Mouse (Mus musculus): ENCODE data around the gene Bcl2l12.
"Not testable (repeated sequence)": the region's sequence is repeated elsewhere in the genome, so short reads cannot be mapped to it uniquely, and the experiment has no call there.

Bcl2l12 gene

DNA sequence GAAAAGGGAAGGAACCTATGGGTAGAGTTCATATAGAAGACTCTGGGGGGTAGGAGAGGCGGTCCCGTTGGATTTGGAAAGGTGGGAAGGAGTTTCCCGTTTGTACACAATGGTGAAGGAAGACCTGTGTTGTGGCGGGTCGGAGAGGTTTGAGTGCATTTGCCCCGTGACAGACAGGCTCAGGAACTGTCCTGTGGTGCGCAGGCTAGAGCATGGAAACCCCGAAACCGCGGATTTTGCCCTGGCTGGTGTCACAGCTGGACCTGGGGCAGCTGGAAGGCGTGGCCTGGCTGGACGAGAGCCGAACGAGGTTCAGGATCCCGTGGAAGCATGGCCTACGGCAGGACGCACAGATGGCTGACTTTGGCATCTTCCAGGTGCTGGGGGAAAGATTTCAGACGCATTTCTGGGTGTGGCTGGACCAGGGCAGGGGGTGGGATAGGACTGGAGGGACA, at the start of gene Bcl2l12:
TSS of gene Bcl2l12 (minus strand) at position 212 of the 455 bp plus-strand sequence.
- peak; percentile 69 to 72 for DNase-seq

DNA sequence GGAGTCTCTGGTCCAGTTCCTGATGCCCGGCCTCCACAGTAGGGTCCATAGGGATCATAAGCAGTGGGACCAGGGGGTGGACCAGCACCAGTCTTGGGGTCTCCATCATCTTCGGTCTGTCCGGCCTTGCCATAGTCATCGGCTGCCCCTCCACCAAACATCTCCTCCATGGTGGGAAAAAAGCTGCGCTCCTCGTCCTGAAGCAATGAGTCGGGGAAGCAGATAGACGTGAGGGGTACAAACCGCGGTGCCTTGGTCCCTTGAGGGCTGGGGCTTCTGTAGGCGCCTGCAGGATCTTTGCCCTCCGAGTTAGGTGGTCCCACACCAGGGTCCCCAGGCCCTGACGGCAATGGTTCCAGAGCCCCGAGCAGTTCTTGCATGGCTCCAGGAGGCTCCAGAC, 49.0 kb upstream of the Bcl2l12 start:
- no peak for DNase-seq

GRCm38 (mm10) chr7:45046853-45047350, 48.4 kb upstream of the Bcl2l12 start:
- DNase-seq = no peak

DNA sequence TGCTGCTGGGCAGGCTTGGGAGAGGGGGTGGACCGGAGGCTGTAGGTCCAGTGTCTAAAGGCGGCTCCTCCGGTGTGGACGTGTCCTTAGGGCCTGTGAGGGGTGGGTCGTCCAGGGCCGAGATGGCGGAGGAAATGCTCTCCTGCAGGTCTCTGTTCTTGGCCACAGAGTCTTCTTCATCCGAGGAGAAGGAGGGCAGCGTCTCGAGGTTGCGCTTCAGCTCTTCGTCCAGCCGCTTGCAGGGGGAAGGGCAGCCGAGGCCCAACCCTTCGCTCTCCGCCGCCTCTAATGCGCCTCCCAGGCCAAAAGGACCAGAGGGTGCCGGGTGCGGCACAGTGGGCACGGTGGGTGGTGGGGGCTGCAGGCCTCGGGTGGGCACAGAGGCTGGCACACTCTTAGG, 47.2 kb upstream of the Bcl2l12 start:
- no peak for DNase-seq

- DNase-seq = no peak
Measured at GRCm38 (mm10) chr7:45043307-45043706, 44.8 kb upstream of the Bcl2l12 start.

DNA sequence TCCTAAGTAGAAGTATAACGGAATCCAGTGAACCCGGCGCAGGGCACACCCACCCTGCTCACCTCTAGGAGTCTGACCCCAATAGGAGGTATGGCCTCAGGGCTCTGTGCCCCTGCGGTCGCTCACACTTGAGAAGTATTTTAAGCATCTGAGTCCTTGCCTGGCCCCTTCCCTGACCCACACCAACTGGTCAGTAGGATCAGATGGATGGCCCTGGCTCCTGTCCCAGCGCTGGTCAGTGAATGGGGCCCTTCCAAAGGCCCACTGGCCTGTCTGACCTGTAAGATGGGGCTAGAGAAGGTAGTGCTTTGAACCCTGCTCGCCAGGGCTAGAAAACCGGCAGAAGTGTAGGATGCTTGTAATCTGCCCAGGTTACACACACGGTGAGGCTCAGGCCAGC, 42.3 kb upstream of the Bcl2l12 start:
- no peak for DNase-seq

GRCm38 (mm10) chr7:45038411-45038810, 39.9 kb upstream of the Bcl2l12 start:
- DNase-seq = no peak

GRCm38 (mm10) chr7:45037720-45038361, 39.3 kb upstream of the Bcl2l12 start:
- DNase-seq = peak; percentile 68 to 81

DNA sequence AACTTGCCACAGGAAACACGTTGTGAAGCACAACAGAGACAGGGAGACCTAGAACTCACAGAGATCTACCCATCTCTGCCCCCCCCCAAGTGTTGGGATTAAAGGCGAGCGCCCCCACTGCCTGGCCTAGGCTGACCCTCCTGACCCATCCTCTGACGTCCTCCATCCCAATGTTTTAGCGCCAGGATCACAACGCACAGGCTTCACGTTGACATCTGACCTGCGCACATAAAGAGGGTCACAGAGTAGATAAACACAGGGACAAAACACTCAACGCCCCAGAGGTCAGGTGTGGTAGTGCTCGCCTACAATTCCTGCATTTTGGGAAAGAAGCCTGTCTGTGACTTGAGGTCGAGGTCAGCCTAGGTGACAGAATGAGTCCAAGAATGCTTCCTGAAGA, 38.2 kb upstream of the Bcl2l12 start:
- no peak for DNase-seq

DNA sequence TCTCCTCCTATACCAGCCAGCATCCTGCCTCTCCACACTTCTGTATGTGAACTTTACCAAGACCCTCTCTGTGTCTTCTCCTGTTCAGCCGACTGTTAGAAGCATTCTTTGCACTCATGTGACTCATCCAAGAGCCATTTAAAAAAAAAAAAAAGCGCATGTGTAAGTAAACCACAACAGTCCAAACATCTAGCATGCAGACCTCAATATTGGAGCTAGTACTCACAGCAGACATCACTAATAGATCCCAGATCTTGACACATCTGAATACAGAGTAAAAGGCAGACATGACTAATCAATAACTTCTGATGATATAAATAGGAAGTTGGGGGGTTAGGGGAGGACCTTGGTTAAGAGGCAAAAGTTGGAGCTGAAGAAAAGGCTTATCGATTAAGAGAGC, 37.1 kb upstream of the Bcl2l12 start:
- DNase-seq = no peak

DNA sequence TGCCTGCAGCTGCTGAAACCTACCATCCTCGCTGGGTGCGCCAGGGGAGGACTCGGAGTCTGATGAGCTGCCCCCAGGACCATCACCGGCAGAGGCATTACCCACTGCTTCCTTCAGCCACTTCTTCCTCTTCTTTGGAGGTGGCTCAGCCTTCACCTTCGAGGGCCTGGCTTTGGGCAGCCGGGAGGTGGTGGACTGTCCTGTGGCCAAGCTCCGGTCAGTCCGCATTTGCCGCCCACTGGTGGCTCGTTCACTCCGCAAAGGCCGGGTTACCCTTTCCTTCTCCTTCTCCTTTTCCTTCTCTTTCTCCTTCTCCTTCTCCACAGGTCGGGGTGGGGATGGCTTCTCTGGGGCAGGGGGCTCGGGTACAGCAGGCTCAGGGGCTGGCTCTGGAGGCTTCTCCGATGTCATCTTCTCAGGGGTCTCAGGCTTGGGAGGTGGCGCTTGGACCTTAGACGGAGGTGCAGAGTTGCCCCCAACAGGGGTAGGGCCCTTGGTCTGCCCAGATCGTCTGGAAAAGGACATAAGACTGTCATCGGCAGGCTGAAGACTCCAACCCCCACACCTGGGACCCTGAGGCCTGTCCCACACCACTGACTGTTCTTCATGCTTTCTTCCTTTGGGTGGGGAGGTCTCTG, 35.3 kb upstream of the Bcl2l12 start:
- DNase-seq = no peak

DNA sequence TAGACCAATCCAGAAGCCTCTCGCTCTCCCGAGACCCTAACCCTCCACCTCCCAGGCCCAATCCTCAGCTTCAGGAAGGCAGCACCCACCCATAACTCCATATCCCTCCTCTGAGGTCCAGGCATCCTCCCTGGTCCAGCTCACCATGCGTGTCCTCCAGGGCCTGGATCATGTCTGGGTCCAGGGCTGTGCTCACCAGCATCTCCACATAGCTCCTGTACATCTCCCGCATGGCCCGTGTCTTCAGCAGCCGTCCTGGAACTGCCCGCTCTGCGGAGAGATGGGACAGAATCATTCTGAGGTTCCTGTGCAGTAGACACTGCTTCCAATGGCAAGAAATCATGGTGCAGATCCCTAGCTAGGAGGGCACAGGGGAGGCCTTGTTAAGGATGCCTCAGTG, 32.3 kb upstream of the Bcl2l12 start:
- DNase-seq = no peak

GRCm38 (mm10) chr7:45029995-45030394, 31.5 kb upstream of the Bcl2l12 start:
- DNase-seq = no peak

GRCm38 (mm10) chr7:45028351-45028750, 29.8 kb upstream of the Bcl2l12 start:
- DNase-seq = no peak

GRCm38 (mm10) chr7:45027761-45028160, 29.2 kb upstream of the Bcl2l12 start:
- DNase-seq = no peak

DNA sequence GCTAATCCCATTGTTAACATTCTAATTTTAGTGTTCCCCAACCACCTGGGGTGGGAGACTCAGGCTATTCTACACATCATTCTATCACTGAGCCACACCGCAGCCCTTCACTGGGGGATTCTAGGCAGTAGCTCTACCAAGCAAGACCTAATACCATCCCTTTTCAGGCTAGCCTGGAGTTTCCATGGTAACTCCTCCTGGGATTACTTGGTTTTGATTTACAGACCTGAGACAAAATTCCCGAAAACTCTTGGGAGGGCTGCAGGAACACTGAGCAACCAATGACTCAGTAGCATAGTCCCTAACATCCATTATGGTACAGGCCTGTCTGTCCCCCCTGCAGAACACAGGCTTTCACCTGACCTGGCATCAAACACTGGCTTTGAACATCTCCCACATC, 27.7 kb upstream of the Bcl2l12 start:
- DNase-seq = no peak

GRCm38 (mm10) chr7:45025601-45026220, 27.2 kb upstream of the Bcl2l12 start:
- DNase-seq = no peak

DNA sequence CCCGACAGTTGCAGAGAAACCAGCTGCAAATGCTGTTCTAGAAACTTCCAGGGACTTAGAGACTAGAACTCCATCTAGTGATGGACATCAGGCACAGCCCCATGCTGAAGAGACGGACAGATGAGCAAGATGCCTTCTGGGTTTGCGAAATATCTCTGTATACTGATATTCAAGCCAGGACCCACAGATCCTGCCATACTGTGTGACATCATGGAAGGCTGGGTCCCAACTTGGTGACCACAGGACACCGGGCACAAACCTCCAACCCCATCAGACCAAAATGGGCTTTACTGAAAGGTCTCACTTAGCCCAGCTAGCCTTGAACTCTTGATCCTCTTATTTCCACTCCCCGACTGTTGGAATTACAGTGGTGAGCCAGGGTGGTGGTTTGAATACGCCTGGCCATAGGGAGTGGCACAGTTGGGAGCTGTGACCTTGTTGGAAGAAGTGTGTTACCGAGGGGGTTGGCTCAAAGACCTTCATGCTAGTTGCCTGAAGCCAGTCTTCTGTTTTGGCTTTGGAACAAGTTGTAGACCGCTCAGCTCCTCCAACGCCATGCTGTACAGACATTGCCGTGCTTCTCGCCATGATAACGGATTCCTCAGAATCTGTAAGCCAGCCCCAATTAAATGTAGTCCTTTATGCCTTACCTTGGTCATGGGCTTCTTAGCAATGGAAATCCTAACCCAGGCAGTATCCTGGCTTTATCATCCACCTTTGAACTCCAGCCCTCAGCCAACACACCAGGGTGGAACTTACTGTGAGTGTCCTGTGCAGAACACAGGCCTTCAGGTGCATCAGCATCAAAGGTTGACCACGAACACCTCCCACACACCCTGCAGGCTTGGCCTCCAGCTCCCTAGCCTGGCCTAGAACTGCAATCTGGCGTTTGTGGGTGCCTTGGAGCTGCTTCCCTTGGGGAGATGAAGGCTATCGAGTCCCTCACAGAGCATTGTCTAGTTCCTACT, 26.1 kb upstream of the Bcl2l12 start:
- DNase-seq = no peak

DNA sequence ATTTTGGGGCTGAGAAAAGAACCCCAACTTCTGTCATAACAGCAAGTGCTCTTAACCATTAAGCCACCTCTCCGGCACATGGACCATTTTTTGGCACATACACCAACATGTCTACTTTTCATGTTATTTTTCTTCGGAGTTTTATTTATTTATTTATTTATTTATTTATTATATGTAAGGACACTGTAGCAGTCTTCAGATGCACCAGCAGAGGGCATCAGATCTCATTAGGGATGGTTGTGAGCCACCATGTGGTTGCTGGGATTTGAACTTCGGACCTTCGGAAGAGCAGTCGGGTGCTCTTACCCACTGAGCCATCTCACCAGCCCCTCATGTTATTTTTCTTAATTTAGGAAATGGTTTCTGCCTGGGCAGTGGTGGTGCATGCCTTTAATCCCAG, 25.2 kb upstream of the Bcl2l12 start:
- DNase-seq = not testable (repeated sequence)

- DNase-seq = no peak
Measured at GRCm38 (mm10) chr7:45020225-45020624, 21.7 kb upstream of the Bcl2l12 start.

DNA sequence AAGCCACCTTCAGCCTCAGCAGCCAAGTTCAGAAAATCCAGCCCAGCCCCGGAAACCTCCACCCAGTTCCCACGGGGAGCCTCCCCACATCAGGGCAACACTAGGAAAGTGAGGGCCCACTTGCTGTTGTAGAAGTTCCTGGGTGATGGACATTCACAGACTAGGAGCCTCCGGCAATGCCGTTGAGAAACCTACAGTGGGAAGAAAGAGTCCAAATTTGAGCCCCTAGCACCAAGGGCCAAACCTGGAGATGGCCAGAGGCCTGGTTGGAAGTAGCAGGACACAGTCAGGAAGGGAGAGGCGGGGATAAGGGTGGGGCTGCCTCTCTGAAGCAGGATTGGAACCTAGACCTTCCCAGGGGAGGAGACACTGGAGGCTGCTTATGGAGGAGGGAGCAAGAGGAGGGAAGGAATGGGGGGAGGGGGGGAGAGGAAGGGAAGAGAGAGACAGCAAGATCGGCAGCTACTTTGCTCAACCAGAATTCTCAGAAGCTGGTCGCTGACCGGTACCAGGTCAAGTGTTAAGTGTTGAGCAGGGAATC, 20.6 kb upstream of the Bcl2l12 start:
- DNase-seq = peak; percentile 75 to 83

DNA sequence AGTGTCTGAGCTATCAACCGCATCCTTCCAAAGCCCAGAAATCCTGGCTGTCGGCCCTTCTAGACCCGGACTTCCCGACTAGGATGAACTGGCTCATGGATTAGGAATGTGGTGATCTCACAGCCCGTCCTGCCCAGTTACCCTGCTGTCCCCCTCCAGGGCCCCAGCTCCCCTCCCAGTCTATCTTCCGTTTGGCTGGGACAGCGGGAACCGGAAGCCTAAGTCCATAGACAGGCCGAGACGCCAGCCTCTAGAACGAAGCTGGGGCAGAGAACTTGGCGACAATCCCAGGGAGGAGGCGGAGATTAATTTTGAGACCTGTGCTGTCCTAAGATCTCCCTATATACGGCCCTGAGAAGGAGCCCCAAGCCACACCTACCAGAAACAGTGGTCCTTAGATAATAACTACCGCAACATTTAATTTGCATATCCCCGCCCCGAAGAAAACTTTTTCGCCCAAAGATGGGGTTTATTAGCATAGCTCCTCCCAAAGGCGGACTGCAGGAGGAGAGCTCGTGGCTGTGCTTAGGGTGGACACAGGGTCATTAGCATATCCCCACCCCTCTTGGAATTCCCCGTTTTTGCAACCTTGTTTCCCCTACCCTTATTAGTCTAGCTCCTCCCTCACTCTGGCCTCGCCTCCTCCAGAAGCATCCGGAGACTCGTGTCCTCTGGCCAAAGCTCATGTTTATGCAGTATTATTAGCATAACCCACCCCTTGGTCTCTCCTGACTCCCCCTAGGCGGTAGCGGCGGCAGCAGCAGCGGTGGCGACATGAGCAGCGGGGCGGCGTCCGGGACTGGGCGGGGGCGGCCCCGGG, 18.9 kb upstream of the Bcl2l12 start, which contains the start of gene Rras:
TSS of gene Rras (plus strand) at position 720 of the 820 bp plus-strand sequence.
- peak; percentile 92 to 97 for DNase-seq
